Mouse (Mus musculus) left cerebral cortex, adult 2 months (tissue): ENCODE data around the gene Sprr4. TPM values are rescaled to one million over a fixed set of nuclear protein-coding genes. Genes with fewer than 3 reads are reported as not detected.
"Not testable (repeated sequence)": the region's sequence is repeated elsewhere in the genome, so short reads cannot be mapped to it uniquely, and the experiment has no call there.

Experiments
- DNase-seq, 2 experiments: peaks; one replicate each; pipeline ENCODE4 v3.0.0; 2021 to 2022; ENCODE audit warnings: low spot score in 2 of 2, mixed read lengths in 1 of 2; ENCODE audit errors: extremely low spot score in 1 of 2
- H3K27ac ChIP-seq: fragments of 200-600 bp; 2 replicates; pipeline ENCODE4 v1.8.1; 2022
- H3K4me3 ChIP-seq: fragments of 200-600 bp; 2 replicates; pipeline ENCODE4 v1.8.1; 2022
- CTCF ChIP-seq: fragments of 200-600 bp; IDR thresholded peaks from 2 replicates; pipeline ENCODE4 v1.8.1; 2022; ENCODE audit warnings: antibody characterized with exemption, mild to moderate bottlenecking, moderate library complexity
- intact Hi-C: fragments of 180-260 bp; cut with DNase I; formaldehyde crosslinking; loops from one replicate; pipeline ENCODE4 v1.15.1; 2025
- long read RNA-seq, 2 experiments: library from polyadenylated mRNA; stranded (forward); transcript quantifications; one replicate each; pipeline ENCODE4 v2.0.0; 2021; ENCODE audit warnings: borderline mapping rate in 2 of 2
- total RNA-seq, 2 experiments: library from RNA; stranded (reverse); gene quantifications; 2 replicates each; pipeline ENCODE4 v1.2.3; 2021

The Sprr4 gene
- total RNA-seq: not detected
- long read RNA-seq, experiment 1: 0 reads
- long read RNA-seq, experiment 2: 0 reads

DNA sequence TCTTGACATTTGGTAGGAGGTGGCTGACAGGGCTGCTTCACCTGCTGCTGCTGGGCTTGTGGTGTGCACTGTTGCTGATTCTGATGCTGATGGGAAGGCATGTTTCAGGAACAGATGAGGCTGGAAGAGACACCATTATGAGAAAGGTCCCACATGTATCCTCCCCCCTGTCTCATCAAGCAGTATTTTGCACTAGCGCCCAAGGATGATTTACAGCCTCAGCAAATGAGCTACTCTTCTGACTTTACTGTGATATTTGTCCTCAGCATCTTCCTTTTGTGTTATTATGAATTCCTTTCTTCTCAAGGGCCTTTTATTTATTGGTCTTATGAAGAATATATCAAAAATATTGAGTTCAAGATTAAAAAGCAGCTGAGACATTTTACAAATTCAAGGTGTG lies at the start of gene Sprr4:
TSS of gene Sprr4 (minus strand) at position 101 of the 400 bp plus-strand sequence.
- Histone ChIP-seq H3K4me3 (no peak within 1 kb of the TSS), H3K27ac (no peak within 1 kb of the TSS)
- no peak for DNase-seq
- TF ChIP-seq CTCF: no peak
- intact Hi-C loops: no loop called here

DNA sequence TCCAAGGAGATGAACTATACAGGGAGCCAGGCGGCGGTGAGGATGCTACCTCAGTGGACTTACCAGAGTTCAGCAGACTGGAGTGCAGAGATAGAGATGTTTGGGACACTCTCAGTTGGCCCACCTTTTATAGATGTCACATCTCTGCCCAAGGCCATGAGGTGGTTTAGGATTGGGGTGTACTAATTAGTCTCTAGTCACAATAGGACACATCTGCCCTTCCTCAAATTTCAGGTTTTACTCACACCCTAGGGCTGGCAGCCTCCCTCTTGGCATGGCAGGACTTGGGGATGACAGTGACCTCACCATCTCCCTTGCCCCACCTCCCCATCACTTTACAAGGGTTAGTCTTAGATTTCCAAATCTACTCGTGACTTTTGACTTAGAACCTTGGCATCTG lies 34.1 kb upstream of the Sprr4 start, which contains the start of gene 2310046K23Rik:
TSS of gene 2310046K23Rik (minus strand) at position 101 of the 400 bp plus-strand sequence.
- TF ChIP-seq CTCF: no peak
- Histone ChIP-seq H3K27ac (no peak within 1 kb of the TSS), H3K4me3 (no peak within 1 kb of the TSS)
- intact Hi-C loops: no loop called here
- DNase-seq: no peak

DNA sequence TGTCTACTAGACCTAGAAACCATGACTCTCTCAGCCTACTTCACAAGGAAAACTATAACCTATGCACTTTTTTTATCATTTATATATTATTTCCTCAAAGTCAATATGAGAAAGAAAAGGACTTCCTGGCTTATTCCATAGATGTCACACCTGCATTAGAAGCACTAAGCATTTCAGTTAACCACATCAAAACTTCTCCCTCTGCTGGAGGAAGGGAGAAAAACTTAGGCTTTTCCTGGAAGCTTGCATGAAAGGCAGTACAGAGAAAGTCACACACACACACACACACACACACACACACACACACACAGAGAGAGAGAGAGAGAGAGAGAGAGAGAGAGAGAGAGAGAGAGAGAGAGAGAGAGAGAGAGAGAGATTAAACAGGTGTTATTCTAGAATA lies 12.0 kb upstream of the Sprr4 start:
- no peak for DNase-seq
- TF ChIP-seq CTCF: peak; percentile 44
- intact Hi-C loops: loop anchor here (5.0 kb wide), 1 partner anchor 120 kb away; no protein-coding TSS in a partner anchor

DNA sequence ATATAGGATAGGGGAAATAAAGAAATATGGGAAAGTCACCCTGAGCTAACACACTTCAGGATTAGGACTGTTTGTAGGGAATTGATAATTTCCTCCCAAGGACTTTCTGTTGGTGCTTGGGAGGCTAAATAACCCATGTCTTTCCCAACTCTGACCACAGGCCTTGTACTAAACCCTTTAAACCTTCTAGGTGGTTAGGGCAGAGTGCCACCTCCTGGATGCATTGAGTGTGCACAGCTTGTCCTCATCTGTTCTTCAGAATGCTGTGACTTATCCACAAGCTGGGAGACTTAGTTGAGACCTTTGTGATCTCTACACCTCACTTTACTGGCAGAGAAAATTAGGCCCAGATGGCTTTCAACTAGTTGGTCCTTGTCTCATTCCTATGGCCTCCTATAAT lies 10.5 kb upstream of the Sprr4 start:
- TF ChIP-seq CTCF: peak; percentile 61
- H3K27ac ChIP-seq: no peak overlapping the region
- intact Hi-C loops: loop anchor here (1.0 to 5.0 kb wide), 2 partner anchors 118 to 360 kb away; no protein-coding TSS in a partner anchor
- peak in 1 of 2 experiments; percentile 21 for DNase-seq
- H3K4me3 ChIP-seq: no peak overlapping the region

More for the DNA sequence above, 12.0 kb upstream of the Sprr4 start:
- H3K27ac ChIP-seq: no peak overlapping the region
- H3K4me3 ChIP-seq: no peak overlapping the region

DNA sequence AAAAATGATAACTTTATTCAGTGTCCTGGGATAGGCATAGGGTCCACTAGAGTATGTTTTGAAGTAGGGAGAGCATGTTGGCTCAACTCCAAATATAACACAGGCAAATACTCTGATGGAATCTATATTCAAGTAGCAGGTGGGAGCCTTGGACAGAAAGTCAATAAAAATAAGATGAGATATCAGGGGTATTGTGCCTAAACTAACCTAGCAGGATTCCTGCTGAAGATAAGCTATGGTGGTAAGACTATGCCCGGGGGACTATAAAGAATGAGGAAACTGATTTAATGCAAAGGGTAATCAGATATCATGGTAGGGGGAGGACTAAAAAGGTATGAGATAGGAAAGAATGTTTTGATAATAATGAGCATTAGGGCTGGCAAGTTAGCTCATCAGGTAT lies 7.9 kb upstream of the Sprr4 start:
- no peak overlapping the region for H3K4me3 ChIP-seq
- TF ChIP-seq CTCF: no peak
- no peak for DNase-seq
- intact Hi-C loops: no loop called here
- H3K27ac ChIP-seq: no peak overlapping the region

DNA sequence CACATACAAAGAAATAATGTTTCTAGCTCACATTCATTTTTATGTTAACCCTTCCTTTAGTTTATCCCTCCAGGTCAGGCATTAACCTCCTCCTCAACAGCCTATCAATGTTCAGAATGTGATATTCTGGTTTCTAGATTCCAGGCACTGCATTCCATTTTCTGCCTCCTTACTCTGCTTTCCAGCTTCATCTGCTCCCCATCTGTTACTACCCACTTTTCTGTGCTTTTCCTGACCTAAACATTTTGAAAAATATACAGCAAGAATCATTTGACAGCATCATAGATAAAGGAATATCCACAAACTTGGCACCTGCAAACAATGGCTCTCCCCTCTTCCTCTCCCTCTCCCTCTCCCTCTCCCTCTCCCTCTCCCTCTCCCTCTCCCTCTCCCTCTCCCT lies 3.2 kb upstream of the Sprr4 start:
- no peak for TF ChIP-seq CTCF
- intact Hi-C loops: no loop called here
- no peak for DNase-seq
- H3K4me3 ChIP-seq: no peak overlapping the region
- H3K27ac ChIP-seq: no peak overlapping the region

DNA sequence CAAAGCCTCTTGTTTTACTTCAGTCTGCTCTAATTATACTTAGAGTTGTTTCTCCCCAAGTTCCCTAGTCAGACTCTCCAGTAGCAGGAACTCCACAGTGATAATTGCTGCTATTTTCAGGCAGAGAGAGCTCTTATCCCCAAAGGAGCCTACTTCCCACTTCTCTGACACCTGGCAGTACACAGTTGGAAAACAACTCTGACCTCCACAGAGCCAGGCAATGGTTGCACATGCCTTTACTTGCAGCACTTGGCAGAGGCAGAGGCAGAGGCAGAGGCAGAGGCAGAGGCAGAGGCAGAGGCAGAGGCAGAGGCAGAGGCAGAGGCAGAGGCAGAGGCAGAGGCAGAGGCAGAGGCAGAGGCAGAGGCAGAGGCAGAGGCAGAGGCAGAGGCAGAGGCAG lies 10.0 kb downstream of the Sprr4 start:
- DNase-seq, H3K4me3 ChIP-seq, intact Hi-C loops, H3K27ac ChIP-seq: not testable (repeated sequence)

DNA sequence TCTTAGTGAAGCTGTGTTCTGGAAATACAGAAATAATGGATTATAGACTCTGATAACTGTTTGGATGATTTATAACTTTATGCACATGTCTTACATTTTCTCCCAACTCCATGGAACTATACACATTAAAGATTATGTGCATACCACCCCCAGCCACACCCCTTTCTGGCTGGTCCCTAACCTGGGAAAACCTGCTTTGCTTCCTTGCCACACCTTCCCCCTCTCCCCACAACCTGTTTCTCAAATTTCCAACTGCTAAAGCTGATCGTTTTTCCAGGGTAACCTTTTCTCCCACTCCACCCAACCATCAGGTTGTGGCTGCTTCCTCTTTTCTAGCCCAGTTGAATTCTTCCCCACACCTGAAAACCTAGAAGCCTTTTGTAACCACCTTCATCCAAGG lies 14.0 kb downstream of the Sprr4 start:
- TF ChIP-seq CTCF: no peak
- H3K27ac ChIP-seq: no peak overlapping the region
- H3K4me3 ChIP-seq: no peak overlapping the region
- intact Hi-C loops: no loop called here
- no peak for DNase-seq

DNA sequence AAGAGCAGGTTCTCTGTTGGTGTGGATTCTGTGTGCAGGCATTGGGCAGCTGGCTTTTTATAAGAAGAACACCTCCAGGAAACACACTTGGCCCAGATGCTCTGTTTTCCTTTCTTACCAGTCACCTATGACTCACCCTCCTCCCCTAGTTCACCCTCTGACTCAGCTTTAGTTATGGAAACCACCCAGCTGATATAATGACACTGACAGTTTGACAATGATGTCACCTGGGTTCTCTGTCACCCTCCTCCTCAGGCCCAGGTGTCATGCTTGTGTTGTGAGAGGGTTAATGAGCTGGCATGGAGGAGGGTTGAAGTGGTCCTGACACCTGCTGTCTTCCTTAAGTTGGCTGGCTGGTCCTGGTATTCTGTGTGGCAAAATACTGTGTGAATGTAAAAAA lies 14.4 kb downstream of the Sprr4 start, which contains the start of gene Sprr1a:
TSS of gene Sprr1a (minus strand) at position 33 of the 400 bp plus-strand sequence.
- TF ChIP-seq CTCF: no peak
- Histone ChIP-seq H3K4me3 (no peak within 1 kb of the TSS), H3K27ac (no peak within 1 kb of the TSS)
- no peak for DNase-seq
- intact Hi-C loops: no loop called here

DNA sequence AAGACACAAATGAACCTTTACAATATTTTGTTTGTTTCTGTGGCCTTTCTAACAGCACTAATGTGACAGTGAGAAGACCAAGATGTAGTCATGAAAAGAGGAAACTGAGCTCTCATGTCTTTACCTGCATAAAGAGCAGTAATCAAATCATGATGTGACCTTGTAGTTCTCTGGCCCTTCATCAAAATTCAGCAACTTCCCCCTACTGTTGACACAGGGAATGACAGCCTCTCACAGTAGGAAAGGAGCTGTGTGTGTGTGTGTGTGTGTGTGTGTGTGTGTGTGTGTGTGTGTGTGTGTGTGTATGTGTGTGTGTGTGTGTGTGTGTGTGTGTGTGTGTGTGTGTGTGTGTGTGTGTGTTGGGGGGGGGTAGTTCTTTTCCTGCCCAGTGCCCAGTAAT lies 19.0 kb downstream of the Sprr4 start:
- DNase-seq, H3K4me3 ChIP-seq, H3K27ac ChIP-seq, intact Hi-C loops: not testable (repeated sequence)
- peak; percentile 6 for TF ChIP-seq CTCF

DNA sequence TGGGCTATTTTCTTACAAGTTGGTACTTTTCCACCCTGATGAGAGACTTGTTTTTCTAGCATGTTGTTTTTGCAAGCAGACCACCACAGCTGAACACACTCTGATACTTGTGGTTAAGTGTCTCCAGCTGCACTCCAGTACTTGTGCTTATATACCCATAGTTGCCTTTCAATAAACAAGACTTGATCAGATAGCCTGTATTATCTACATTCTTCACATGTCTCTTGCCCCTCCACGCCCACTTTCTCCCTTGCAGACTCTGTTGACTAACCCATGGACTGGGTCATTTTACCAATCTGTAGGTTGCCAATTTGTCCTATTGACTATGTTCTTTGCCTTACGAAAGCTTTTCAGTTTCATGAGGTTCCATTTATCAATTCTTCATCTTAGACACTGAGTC lies 30.2 kb downstream of the Sprr4 start:
- intact Hi-C loops: no loop called here
- DNase-seq: no peak
- H3K27ac ChIP-seq: no peak overlapping the region
- no peak for TF ChIP-seq CTCF
- no peak overlapping the region for H3K4me3 ChIP-seq

DNA sequence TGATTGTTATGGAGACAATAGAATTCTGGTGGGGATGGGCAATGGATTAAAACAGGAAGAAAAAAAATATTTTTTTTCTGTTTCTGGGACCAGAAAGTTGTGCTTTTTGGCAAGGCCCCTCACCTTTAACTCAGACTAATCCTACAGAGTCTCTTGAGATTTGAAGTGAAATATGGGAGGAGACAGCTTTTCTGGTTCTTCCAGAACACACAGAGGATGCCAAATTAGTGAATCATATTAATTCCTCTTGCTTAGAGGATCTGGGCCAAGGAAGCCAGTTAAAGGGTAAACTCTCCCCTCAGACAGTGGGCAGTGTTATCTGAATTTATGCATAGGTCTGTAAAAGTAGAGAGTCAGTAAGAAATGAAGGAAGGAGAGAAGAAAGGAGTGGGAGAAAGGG lies 32.9 kb downstream of the Sprr4 start:
- no peak for TF ChIP-seq CTCF
- DNase-seq: no peak
- H3K27ac ChIP-seq: no peak overlapping the region
- intact Hi-C loops: no loop called here
- no peak overlapping the region for H3K4me3 ChIP-seq

DNA sequence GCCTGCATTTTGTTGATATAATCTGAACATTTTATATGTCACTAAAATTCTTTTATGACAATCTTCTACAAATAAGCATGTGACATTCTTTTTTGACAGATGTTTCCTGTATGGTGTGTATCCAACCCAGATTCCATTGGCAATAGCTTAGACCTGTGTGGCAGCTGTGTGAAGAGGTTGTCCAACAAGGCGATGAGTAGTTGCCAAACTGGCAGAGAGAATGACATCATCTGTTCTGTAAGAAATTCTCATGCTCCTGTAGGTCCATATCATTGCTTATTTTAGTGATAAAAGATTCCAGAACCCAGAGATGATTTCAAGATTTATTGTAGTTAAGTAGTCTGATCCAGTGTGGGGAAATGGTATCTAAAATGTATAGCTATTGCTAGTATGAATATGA lies 33.7 kb downstream of the Sprr4 start:
- Histone ChIP-seq H3K4me3 (no peak overlapping the region), H3K27ac (no peak overlapping the region)
- no peak for TF ChIP-seq CTCF
- intact Hi-C loops: no loop called here
- DNase-seq: no peak
